Mouse (Mus musculus) heart, embryonic 15.5 days (tissue): ENCODE results near the gene Fbxl18. TPM values are rescaled to one million over a fixed set of nuclear protein-coding genes. Genes with fewer than 3 reads are reported as not detected.

Experiments used
- ATAC-seq: fragments of 200-750 bp; cut with Nextera tagmentation; replicated peaks from 2 replicates; pipeline ENCODE4 v1.8.0; 2017; ENCODE audit warnings: low read depth, moderate TSS enrichment; ENCODE audit not compliant: insufficient number of reproducible peaks, insufficient read depth, low FRiP score
- H3K27ac ChIP-seq: fragments of 300-500 bp; sonication (generic); 2 replicates; pipeline ENCODE4 v1.5.1; 2015; ENCODE audit warnings: mild to moderate bottlenecking, inconsistent platforms
- H3K27me3 ChIP-seq: fragments of 300-500 bp; sonication (generic); 2 replicates; pipeline ENCODE4 v1.6.1; 2015; ENCODE audit warnings: inconsistent platforms
- H3K36me3 ChIP-seq: fragments of 300-500 bp; sonication (generic); 2 replicates; pipeline ENCODE4 v1.6.1; 2015; ENCODE audit warnings: mild to moderate bottlenecking, inconsistent platforms
- H3K4me1 ChIP-seq: fragments of 300-500 bp; sonication (generic); replicated peaks from 2 replicates; pipeline ENCODE4 v1.6.1; 2015; ENCODE audit warnings: inconsistent platforms
- H3K4me2 ChIP-seq: fragments of 300-500 bp; sonication (generic); 2 replicates; pipeline ENCODE4 v1.6.1; 2015; ENCODE audit warnings: inconsistent platforms, mild to moderate bottlenecking, moderate library complexity
- H3K4me3 ChIP-seq: fragments of 300-500 bp; sonication (generic); 2 replicates; pipeline ENCODE4 v1.5.1; 2015; ENCODE audit warnings: mild to moderate bottlenecking, inconsistent platforms
- H3K9ac ChIP-seq: fragments of 300-500 bp; sonication (generic); 2 replicates; pipeline ENCODE4 v1.6.1; 2015; ENCODE audit warnings: mild to moderate bottlenecking, inconsistent platforms
- H3K9me3 ChIP-seq: fragments of 300-500 bp; sonication (generic); replicated peaks from 2 replicates; pipeline ENCODE4 v1.6.1; 2016; ENCODE audit warnings: inconsistent platforms
- WGBS: fragments of 180-500 bp; shearing (Covaris S2); methylation state at CpG from one replicate; pipeline ENCODE4 v1.1.7; 2015; ENCODE audit warnings: mixed read lengths; 5-methylcytosine and 5-hydroxymethylcytosine counted together
- polyA plus RNA-seq: library from polyadenylated mRNA; unstranded; fragments of >200 nt; fragmentation: Nextera tagmentation; extraction: Ambion mirVana; gene quantifications from 2 replicates; pipeline ENCODE4 v1.2.1, GENCODE M21; 2015

Fbxl18 gene
- polyA plus RNA-seq, 1 experiment from 2014 or later = 7.7 TPM

- no peak for ATAC-seq
- WGBS = 71% methylated on average over 15 of the region's 15 CpGs
- H3K27me3 ChIP-seq = no peaks in the 10 kb centered on the region
- H3K9me3 ChIP-seq = no peaks in the 10 kb centered on the region
- H3K4me1 ChIP-seq = peaks cover 30% of the 10 kb centered on the region
- H3K4me2 ChIP-seq = no peak overlapping the region
- H3K27ac ChIP-seq = no peak overlapping the region
- no peak overlapping the region for H3K9ac ChIP-seq
- H3K36me3 ChIP-seq = peaks cover 19% of the 10 kb centered on the region; the same call in 1 of the 2 replicates
- H3K4me3 ChIP-seq = no peak overlapping the region
Measured at GRCm38 (mm10) chr5:142878570-142878969, 16.7 kb downstream of the Fbxl18 start.

GRCm38 (mm10) chr5:142877337-142878280, 17.6 kb downstream of the Fbxl18 start:
- no peaks in the 10 kb centered on the region for H3K27me3 ChIP-seq
- H3K4me3 ChIP-seq = no peak overlapping the region
- H3K36me3 ChIP-seq = peaks cover 20% of the 10 kb centered on the region; the same call in 1 of the 2 replicates
- WGBS = 27% methylated on average over 11 of the region's 11 CpGs
- no peak overlapping the region for H3K4me2 ChIP-seq
- no peak; the same call in 1 of the 2 replicates for ATAC-seq
- H3K9me3 ChIP-seq = no peaks in the 10 kb centered on the region
- no peak overlapping the region for H3K27ac ChIP-seq
- H3K9ac ChIP-seq = no peak overlapping the region
- H3K4me1 ChIP-seq = peaks cover 30% of the 10 kb centered on the region

- H3K9me3 ChIP-seq = no peaks in the 10 kb centered on the region
- H3K9ac ChIP-seq = no peak overlapping the region
- H3K27ac ChIP-seq = no peak overlapping the region
- H3K4me1 ChIP-seq = peaks cover 34% of the 10 kb centered on the region
- no peak overlapping the region for H3K4me2 ChIP-seq
- no peaks in the 10 kb centered on the region for H3K27me3 ChIP-seq
- H3K36me3 ChIP-seq = peaks cover 27% of the 10 kb centered on the region; the same call in 1 of the 2 replicates
- no peak overlapping the region for H3K4me3 ChIP-seq
- WGBS = 80% methylated on average over 5 of the region's 5 CpGs
- ATAC-seq = no peak
Measured at GRCm38 (mm10) chr5:142876896-142877295, 18.3 kb downstream of the Fbxl18 start.

GRCm38 (mm10) chr5:142875513-142875905, 19.7 kb downstream of the Fbxl18 start:
- Histone ChIP-seq H3K4me2 (no peak overlapping the region), H3K9me3 (no peaks in the 10 kb centered on the region), H3K36me3 (peaks cover 35% of the 10 kb centered on the region), H3K9ac (no peak overlapping the region), H3K4me3 (no peak overlapping the region), H3K27me3 (no peaks in the 10 kb centered on the region), H3K4me1 (peaks cover 24% of the 10 kb centered on the region), H3K27ac (no peak overlapping the region)
- ATAC-seq = no peak
- WGBS = 85% methylated on average over 10 of the region's 10 CpGs

GRCm38 (mm10) chr5:142874791-142875512, 20.3 kb downstream of the Fbxl18 start:
- Histone ChIP-seq H3K36me3 (peaks cover 35% of the 10 kb centered on the region), H3K4me2 (no peak overlapping the region), H3K4me1 (peaks cover 19% of the 10 kb centered on the region), H3K9ac (no peak overlapping the region), H3K27ac (no peak overlapping the region), H3K4me3 (no peak overlapping the region), H3K27me3 (no peaks in the 10 kb centered on the region), H3K9me3 (no peaks in the 10 kb centered on the region)
- no peak for ATAC-seq
- WGBS = 89% methylated on average over 13 of the region's 13 CpGs

- Histone ChIP-seq H3K4me3 (no peak overlapping the region), H3K9ac (no peak overlapping the region), H3K9me3 (no peaks in the 10 kb centered on the region), H3K36me3 (peaks cover 35% of the 10 kb centered on the region), H3K4me1 (peaks cover 11% of the 10 kb centered on the region), H3K4me2 (no peak overlapping the region), H3K27me3 (no peaks in the 10 kb centered on the region), H3K27ac (no peak overlapping the region)
- whole genome bisulfite sequencing = 89% methylated on average over 7 of the region's 7 CpGs
- ATAC-seq = no peak
Measured at GRCm38 (mm10) chr5:142873718-142874117, 21.5 kb downstream of the Fbxl18 start.

- Histone ChIP-seq H3K36me3 (peaks cover 32% of the 10 kb centered on the region), H3K9me3 (no peaks in the 10 kb centered on the region), H3K27ac (no peak overlapping the region), H3K4me2 (no peak overlapping the region), H3K27me3 (no peaks in the 10 kb centered on the region), H3K4me3 (no peak overlapping the region), H3K4me1 (peaks cover 7% of the 10 kb centered on the region; the same call in 1 of the 2 replicates), H3K9ac (no peak overlapping the region)
- WGBS = 62% methylated on average over 12 of the region's 12 CpGs
- no peak for ATAC-seq
Measured at GRCm38 (mm10) chr5:142871765-142872164, 23.5 kb downstream of the Fbxl18 start.

GRCm38 (mm10) chr5:142869463-142869862, 25.8 kb downstream of the Fbxl18 start:
- Histone ChIP-seq H3K4me1 (peaks cover 7% of the 10 kb centered on the region; the same call in 1 of the 2 replicates), H3K9ac (no peak overlapping the region), H3K27me3 (no peaks in the 10 kb centered on the region), H3K4me2 (no peak overlapping the region), H3K36me3 (peaks cover 19% of the 10 kb centered on the region), H3K27ac (no peak overlapping the region), H3K4me3 (no peak overlapping the region), H3K9me3 (no peaks in the 10 kb centered on the region)
- no peak for ATAC-seq
- 75% methylated on average over 13 of the region's 13 CpGs for WGBS

GRCm38 (mm10) chr5:142857763-142858229, 37.4 kb downstream of the Fbxl18 start:
- no peaks in the 10 kb centered on the region for H3K36me3 ChIP-seq
- H3K4me1 ChIP-seq = peaks cover 9% of the 10 kb centered on the region; the same call in 1 of the 2 replicates
- H3K9me3 ChIP-seq = no peaks in the 10 kb centered on the region
- 39% methylated on average over 16 of the region's 16 CpGs for WGBS
- ATAC-seq = no peak
- H3K9ac ChIP-seq = no peak overlapping the region
- 0 out of 2 replicates have a peak overlapping the region, but pooled peaks have one; percentile 10 for H3K4me2 ChIP-seq
- H3K4me3 ChIP-seq = no peak overlapping the region
- no peaks in the 10 kb centered on the region for H3K27me3 ChIP-seq
- no peak overlapping the region for H3K27ac ChIP-seq

- Histone ChIP-seq H3K27ac (no peak overlapping the region), H3K4me1 (0 out of 2 replicates have a peak, but pooled peaks cover 4% of the 10 kb centered on the region), H3K36me3 (no peaks in the 10 kb centered on the region), H3K9me3 (no peaks in the 10 kb centered on the region), H3K4me3 (no peak overlapping the region), H3K4me2 (no peak overlapping the region), H3K27me3 (no peaks in the 10 kb centered on the region), H3K9ac (no peak overlapping the region)
- no peak for ATAC-seq
- WGBS = 73% methylated on average over 4 of the region's 4 CpGs
Measured at GRCm38 (mm10) chr5:142856408-142856807, 38.8 kb downstream of the Fbxl18 start.

- no peak for ATAC-seq
- Histone ChIP-seq H3K27me3 (no peaks in the 10 kb centered on the region), H3K27ac (no peak overlapping the region), H3K9ac (no peak overlapping the region), H3K36me3 (no peaks in the 10 kb centered on the region), H3K9me3 (no peaks in the 10 kb centered on the region), H3K4me3 (no peak overlapping the region), H3K4me2 (no peak overlapping the region), H3K4me1 (0 out of 2 replicates have a peak, but pooled peaks cover 4% of the 10 kb centered on the region)
- 75% methylated on average over 10 of the region's 10 CpGs for WGBS
Measured at GRCm38 (mm10) chr5:142854877-142855276, 40.3 kb downstream of the Fbxl18 start.
